Mouse (Mus musculus) CD4-positive, CD25-positive, alpha-beta regulatory T cell, adult 4 months (primary cell): ENCODE results near the gene Vmp1. TPM values are rescaled to one million over a fixed set of nuclear protein-coding genes. Genes with fewer than 3 reads are reported as not detected.

Source experiments
- ATAC-seq: one replicate; pipeline ENCODE4 v1.8.0; 2017
- polyA plus RNA-seq, 2 experiments: library from polyadenylated mRNA; unstranded; fragments of 100-300 nt; shearing (Covaris generic); gene quantifications; one replicate each; pipeline ENCODE4 v1.2.1; 2017

Vmp1 gene
- polyA plus RNA-seq, 2 experiments from 2014 or later: 405 to 430 TPM

- no peak for ATAC-seq
Observed at GRCm38 (mm10) chr11:86629445-86629844, 54.2 kb downstream of the Vmp1 start.

GRCm38 (mm10) chr11:86628448-86628847, 55.2 kb downstream of the Vmp1 start:
- ATAC-seq: no peak

- no peak for ATAC-seq
Observed at GRCm38 (mm10) chr11:86627649-86628048, 56.0 kb downstream of the Vmp1 start.

- ATAC-seq: no peak
Observed at GRCm38 (mm10) chr11:86626714-86627113, 56.9 kb downstream of the Vmp1 start.

- ATAC-seq: peak; percentile 83
Observed at GRCm38 (mm10) chr11:86624237-86624941, 59.2 kb downstream of the Vmp1 start.

GRCm38 (mm10) chr11:86623402-86624010, 60.1 kb downstream of the Vmp1 start:
- no peak for ATAC-seq

GRCm38 (mm10) chr11:86622191-86622912, 61.3 kb downstream of the Vmp1 start:
- no peak for ATAC-seq

- ATAC-seq: peak; percentile 62
Observed at GRCm38 (mm10) chr11:86621139-86621538, 62.5 kb downstream of the Vmp1 start.

- ATAC-seq: peak; percentile 24
Observed at GRCm38 (mm10) chr11:86618548-86619335, 64.9 kb downstream of the Vmp1 start.

- ATAC-seq: no peak
Observed at GRCm38 (mm10) chr11:86614607-86615006, 69.0 kb downstream of the Vmp1 start.

- ATAC-seq: peak; percentile 29
Observed at GRCm38 (mm10) chr11:86614056-86614530, 69.5 kb downstream of the Vmp1 start.

- ATAC-seq: no peak
Observed at GRCm38 (mm10) chr11:86611991-86612390, 71.6 kb downstream of the Vmp1 start.

- ATAC-seq: no peak
Observed at GRCm38 (mm10) chr11:86610239-86610638, 73.4 kb downstream of the Vmp1 start.

GRCm38 (mm10) chr11:86607808-86608350, 75.8 kb downstream of the Vmp1 start:
- ATAC-seq: no peak

GRCm38 (mm10) chr11:86606621-86607339, 76.9 kb downstream of the Vmp1 start:
- no peak for ATAC-seq

GRCm38 (mm10) chr11:86604732-86605520, 78.7 kb downstream of the Vmp1 start:
- ATAC-seq: no peak

- no peak for ATAC-seq
Observed at GRCm38 (mm10) chr11:86604289-86604688, 79.3 kb downstream of the Vmp1 start.

- ATAC-seq: no peak
Observed at GRCm38 (mm10) chr11:86603719-86604118, 79.9 kb downstream of the Vmp1 start.

- no peak for ATAC-seq
Observed at GRCm38 (mm10) chr11:86602116-86602515, 81.5 kb downstream of the Vmp1 start.

- no peak for ATAC-seq
Observed at GRCm38 (mm10) chr11:86600209-86600557, 83.5 kb downstream of the Vmp1 start.
